Mouse (Mus musculus) MEL (cell line): ENCODE results near the gene Sdhaf3. TPM values are rescaled to one million over a fixed set of nuclear protein-coding genes. Genes with fewer than 3 reads are reported as not detected.

Experiments used
- DNase-seq: peaks from one replicate; pipeline ENCODE4 v3.0.0; 2011; ENCODE audit warnings: low read depth, low spot score
- H3K27ac ChIP-seq: 2 replicates; pipeline ENCODE4 v1.5.1; 2012; ENCODE audit warnings: low read depth, mild to moderate bottlenecking, control low read depth, low read length, moderate library complexity; ENCODE audit not compliant: control insufficient read depth
- H3K27me3 ChIP-seq, 2 experiments: fragments of 150-350 bp in 1 of 2; sonication (generic) in 1 of 2; 2 replicates each; pipeline ENCODE4 v1.6.1; 2012; ENCODE audit warnings: low read length in 2 of 2, mild to moderate bottlenecking in 2 of 2, improper control_type of control experiment in 1 of 2, moderate library complexity in 1 of 2; ENCODE audit not compliant: insufficient read depth in 2 of 2, control insufficient read depth in 1 of 2
- H3K36me3 ChIP-seq, 2 experiments: 2 replicates each; pipeline ENCODE4 v1.6.1; 2012 to 2014; ENCODE audit warnings: low read length in 2 of 2, improper control_type of control experiment in 1 of 2, inconsistent platforms in 1 of 2, mild to moderate bottlenecking in 1 of 2; ENCODE audit not compliant: insufficient read depth in 2 of 2, control insufficient read depth in 1 of 2
- H3K4me1 ChIP-seq, 2 experiments: fragments of 150-350 bp in 1 of 2; sonication (generic) in 1 of 2; 2 replicates each; pipeline ENCODE4 v1.6.1; 2012; ENCODE audit warnings: low read length in 2 of 2, improper control_type of control experiment in 1 of 2, mild to moderate bottlenecking in 1 of 2; ENCODE audit not compliant: insufficient read depth in 2 of 2, control insufficient read depth in 1 of 2
- H3K4me3 ChIP-seq, 2 experiments: fragments of 150-350 bp in 1 of 2; sonication (generic) in 1 of 2; 2 replicates each; pipeline ENCODE4 v1.5.1; 2012; ENCODE audit warnings: low read depth in 2 of 2, low read length in 2 of 2, mild to moderate bottlenecking in 2 of 2, moderate library complexity in 2 of 2, control low read depth in 1 of 2, improper control_type of control experiment in 1 of 2; ENCODE audit not compliant: control insufficient read depth in 1 of 2, insufficient read depth in 1 of 2
- H3K79me2 ChIP-seq: 2 replicates; pipeline ENCODE4 v1.6.1; 2012; ENCODE audit warnings: mild to moderate bottlenecking, low read length, moderate library complexity; ENCODE audit not compliant: control insufficient read depth, poor library complexity, insufficient read depth
- H3K9ac ChIP-seq: 2 replicates; pipeline ENCODE4 v1.6.1; 2012; ENCODE audit warnings: low read depth, mild to moderate bottlenecking, control low read depth, low read length, moderate library complexity; ENCODE audit not compliant: control insufficient read depth, poor library complexity, severe bottlenecking
- H3K9me3 ChIP-seq: fragments of 150-350 bp; sonication (generic); replicated peaks from 2 replicates; pipeline ENCODE4 v1.6.1; 2012; ENCODE audit warnings: mild to moderate bottlenecking, low read length, improper control_type of control experiment, moderate library complexity; ENCODE audit not compliant: insufficient read depth
- BHLHE40 ChIP-seq: IDR thresholded peaks from 2 replicates; pipeline ENCODE4 v1.6.1; 2012; ENCODE audit warnings: low read depth, mild to moderate bottlenecking, inconsistent platforms, low read length, improper control_type of control experiment, borderline replicate concordance
- CTCF ChIP-seq, 3 experiments: IDR thresholded peaks in 2 of 3; conservative IDR thresholded peaks in 1 of 3; 2 replicates each; pipeline ENCODE4 v1.5.1; 2011 to 2012; ENCODE audit warnings: low read length in 3 of 3, low read depth in 2 of 3, mild to moderate bottlenecking in 2 of 3, improper control_type of control experiment in 1 of 3, inconsistent platforms in 1 of 3, mixed read lengths in 1 of 3, moderate library complexity in 1 of 3; ENCODE audit not compliant: control insufficient read depth in 1 of 3, insufficient read depth in 1 of 3, poor library complexity in 1 of 3, severe bottlenecking in 1 of 3
- ELF1 ChIP-seq: IDR thresholded peaks from 2 replicates; pipeline ENCODE4 v1.6.1; 2014; ENCODE audit warnings: low read depth, mild to moderate bottlenecking, inconsistent platforms, low read length, improper control_type of control experiment, moderate library complexity
- EP300 ChIP-seq, 2 experiments: IDR thresholded peaks; 2 replicates each; pipeline ENCODE4 v1.6.1; 2011; ENCODE audit warnings: improper control_type of control experiment in 2 of 2, low read length in 2 of 2, low read depth in 1 of 2, mild to moderate bottlenecking in 1 of 2
- ETS1 ChIP-seq: IDR thresholded peaks from 2 replicates; pipeline ENCODE4 v1.6.1; 2012; ENCODE audit warnings: low read depth, mild to moderate bottlenecking, inconsistent platforms, low read length, improper control_type of control experiment, moderate library complexity
- HCFC1 ChIP-seq: IDR thresholded peaks from 2 replicates; pipeline ENCODE4 v1.6.1; 2012; ENCODE audit warnings: low read depth, mild to moderate bottlenecking, inconsistent platforms, low read length, improper control_type of control experiment, moderate library complexity
- JUND ChIP-seq: IDR thresholded peaks from 2 replicates; pipeline ENCODE4 v1.6.1; 2011; ENCODE audit warnings: low read depth, mild to moderate bottlenecking, improper control_type of control experiment, low read length
- KAT2A ChIP-seq: conservative IDR thresholded peaks from 2 replicates; pipeline ENCODE4 v1.6.1; 2012; ENCODE audit warnings: low read depth, low read length, improper control_type of control experiment, inconsistent platforms
- MEF2A ChIP-seq: IDR thresholded peaks from 2 replicates; pipeline ENCODE4 v1.6.1; 2014; ENCODE audit warnings: low read depth, mild to moderate bottlenecking, inconsistent platforms, low read length, improper control_type of control experiment; ENCODE audit not compliant: poor library complexity, insufficient replicate concordance, severe bottlenecking; ENCODE audit errors: extremely low read depth
- MXI1 ChIP-seq: IDR thresholded peaks from 2 replicates; pipeline ENCODE4 v1.6.1; 2011; ENCODE audit warnings: mild to moderate bottlenecking, low read depth, low read length, improper control_type of control experiment
- MYC ChIP-seq: IDR thresholded peaks from 2 replicates; pipeline ENCODE4 v1.6.1; 2011; ENCODE audit warnings: low read depth, mild to moderate bottlenecking, low read length, improper control_type of control experiment, moderate library complexity
- POLR2AphosphoS2 ChIP-seq: IDR thresholded peaks from 2 replicates; pipeline ENCODE4 v1.6.1; 2011; ENCODE audit warnings: low read length, improper control_type of control experiment
- POLR2AphosphoS5 ChIP-seq: IDR thresholded peaks from 2 replicates; pipeline ENCODE4 v1.6.1; 2012; ENCODE audit warnings: low read depth, borderline replicate concordance, mild to moderate bottlenecking, inconsistent platforms, low read length, moderate library complexity, mixed read lengths
- RAD21 ChIP-seq: IDR thresholded peaks from 2 replicates; pipeline ENCODE4 v1.6.1; 2011; ENCODE audit warnings: mild to moderate bottlenecking, low read depth, low read length, improper control_type of control experiment
- SMC3 ChIP-seq: IDR thresholded peaks from 2 replicates; pipeline ENCODE4 v1.6.1; 2011; ENCODE audit warnings: low read depth, low read length, improper control_type of control experiment
- TAL1 ChIP-seq: IDR thresholded peaks from 2 replicates; pipeline ENCODE4 v1.6.1; 2012; ENCODE audit warnings: mild to moderate bottlenecking, inconsistent platforms, low read length, moderate library complexity, mixed read lengths
- TBP ChIP-seq: IDR thresholded peaks from 2 replicates; pipeline ENCODE4 v1.8.0; 2011; ENCODE audit warnings: low read depth, low read length, improper control_type of control experiment
- TCF12 ChIP-seq: IDR thresholded peaks from 2 replicates; pipeline ENCODE4 v1.6.1; 2014; ENCODE audit warnings: low read depth, mild to moderate bottlenecking, inconsistent platforms, low read length, improper control_type of control experiment, moderate library complexity
- USF1 ChIP-seq: IDR thresholded peaks from 2 replicates; pipeline ENCODE4 v1.6.1; 2014; ENCODE audit warnings: low read depth, mild to moderate bottlenecking, inconsistent platforms, low read length, improper control_type of control experiment, moderate library complexity
- ZC3H11A ChIP-seq: IDR thresholded peaks from 2 replicates; pipeline ENCODE4 v1.6.1; 2012; ENCODE audit warnings: low read depth, mild to moderate bottlenecking, inconsistent platforms, low read length, improper control_type of control experiment
- ZKSCAN1 ChIP-seq: IDR thresholded peaks from 2 replicates; pipeline ENCODE4 v1.6.1; 2012; ENCODE audit warnings: low read depth, mild to moderate bottlenecking, inconsistent platforms, low read length, improper control_type of control experiment, moderate library complexity
- ZNF384 ChIP-seq: IDR thresholded peaks from 2 replicates; pipeline ENCODE4 v1.6.1; 2012; ENCODE audit warnings: low read depth, mild to moderate bottlenecking, inconsistent platforms, low read length, improper control_type of control experiment
- polyA plus RNA-seq, 2 experiments: library from polyadenylated mRNA; stranded (reverse) in 1 of 2; unstranded in 1 of 2; fragments of >175 nt in 1 of 2; fragments of >200 nt in 1 of 2; gene quantifications; 2 replicates each; pipeline versions ENCODE4 v1.2.1 to v1.2.4; 2012; ENCODE audit warnings: low replicate concordance in 2 of 2, low read depth in 1 of 2; ENCODE audit not compliant: insufficient read length in 2 of 2, insufficient read depth in 1 of 2, missing spikeins in 1 of 2
- total RNA-seq: library from RNA; depleted of rRNA; stranded (reverse); fragments of 300-350 nt; gene quantifications from 2 replicates; pipeline ENCODE4 v1.2.3, GENCODE M21; 2012

Gene Sdhaf3
- total and polyA plus RNA-seq, 3 experiments = 6.1 to 44.7 (median 7.5) TPM

DNA sequence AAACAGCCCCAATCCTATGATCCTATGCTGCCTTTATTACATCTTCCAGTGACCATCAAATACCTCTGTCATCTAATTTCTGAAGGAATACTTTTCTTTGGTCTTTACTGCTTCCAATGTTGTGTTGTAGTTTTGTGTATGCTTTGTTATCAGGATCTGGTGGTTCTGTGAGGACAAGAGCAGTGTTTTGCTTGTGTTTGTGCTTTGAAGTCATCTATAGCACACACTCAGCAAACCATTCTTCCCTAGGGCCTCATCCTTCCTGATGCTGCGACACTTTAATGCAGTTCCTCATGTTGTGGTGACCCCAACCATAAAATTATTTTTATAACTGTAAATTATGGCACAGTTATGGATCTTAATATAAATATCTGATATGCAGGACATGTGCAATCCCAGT is 42.2 kb downstream of the Sdhaf3 start (continued):
- TF ChIP-seq POLR2AphosphoS5 = no peak
- TF ChIP-seq ETS1 = no peak

GRCm38 (mm10) chr6:6999015-6999414 is 43.2 kb downstream of the Sdhaf3 start:
- no peak for DNase-seq
- Histone ChIP-seq H3K9ac (no peak overlapping the region), H3K79me2 (no peaks in the 10 kb centered on the region), H3K4me1 (no peaks in the 10 kb centered on the region), H3K9me3 (no peaks in the 10 kb centered on the region), H3K36me3 (no peaks in the 10 kb centered on the region), H3K27me3 (no peaks in the 10 kb centered on the region), H3K27ac (no peak overlapping the region), H3K4me3 (no peak overlapping the region)
- peak in 2 of 3 experiments; percentile 9 to 16; a peak in 1 of 6 replicates for TF ChIP-seq CTCF (IDR thresholded peaks at IDR 0.05 in 2 of 3, conservative IDR thresholded peaks at IDR 0.05 in 1 of 3; ENCODE audit: control insufficient read depth in 1 of 3, insufficient read depth in 1 of 3, low read depth in 2 of 3, low read length in 3 of 3, poor library complexity in 1 of 3, severe bottlenecking in 1 of 3)
- no peak for TF ChIP-seq MYC

DNA sequence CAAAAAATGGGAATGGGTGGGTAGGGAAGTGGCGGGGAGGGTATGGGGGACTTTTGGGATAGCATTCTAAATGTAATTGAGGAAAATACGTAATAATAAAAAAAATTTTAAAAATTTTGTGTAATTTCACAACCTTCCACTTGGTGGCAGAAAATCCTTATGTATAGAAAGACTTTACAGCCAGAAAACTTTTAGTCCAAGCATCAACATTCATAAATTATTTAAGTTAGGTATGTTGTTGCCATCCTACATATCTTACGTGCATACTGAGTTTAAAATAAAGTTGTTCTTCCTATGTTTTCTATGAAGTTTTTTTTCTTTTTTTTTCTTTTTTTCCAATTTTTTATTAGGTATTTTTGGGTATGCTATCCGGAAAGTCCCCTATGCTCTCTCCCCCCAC is 47.3 kb downstream of the Sdhaf3 start:
- Histone ChIP-seq H3K36me3 (no peaks in the 10 kb centered on the region; a peak in 1 of 4 replicates), H3K9me3 (no peaks in the 10 kb centered on the region), H3K4me3 (no peak overlapping the region), H3K27me3 (no peaks in the 10 kb centered on the region), H3K27ac (no peak overlapping the region), H3K9ac (no peak overlapping the region), H3K79me2 (no peaks in the 10 kb centered on the region), H3K4me1 (no peaks in the 10 kb centered on the region)
- no peak for TF ChIP-seq TCF12
- TF ChIP-seq ETS1 = no peak
- peak in 1 of 3 experiments; percentile 38; a peak in 1 of 6 replicates for TF ChIP-seq CTCF (IDR thresholded peaks at IDR 0.05 in 2 of 3, conservative IDR thresholded peaks at IDR 0.05 in 1 of 3; ENCODE audit: control insufficient read depth in 1 of 3, insufficient read depth in 1 of 3, low read depth in 2 of 3, low read length in 3 of 3, poor library complexity in 1 of 3, severe bottlenecking in 1 of 3)
- no peak for TF ChIP-seq EP300 (IDR thresholded peaks at IDR 0.05; ENCODE audit: low read depth in 1 of 2, low read length in 2 of 2)
- TF ChIP-seq JUND = no peak
- no peak for TF ChIP-seq USF1
- TF ChIP-seq POLR2AphosphoS5 = no peak
- TF ChIP-seq ZNF384 = 0 out of 2 replicates have a peak, but pooled peaks have one; percentile 35
- TF ChIP-seq BHLHE40 = no peak
- no peak for TF ChIP-seq TBP
- TF ChIP-seq KAT2A = no peak
- TF ChIP-seq ELF1 = no peak
- no peak for TF ChIP-seq POLR2AphosphoS2
- peak; percentile 25; the same call in 1 of the 2 replicates for TF ChIP-seq ZC3H11A
- no peak for TF ChIP-seq MEF2A
- peak; percentile 59 for TF ChIP-seq RAD21
- no peak for TF ChIP-seq HCFC1
- TF ChIP-seq MXI1 = no peak
- TF ChIP-seq SMC3 = peak; percentile 44
- no peak for TF ChIP-seq ZKSCAN1
- no peak for TF ChIP-seq TAL1
- DNase-seq = peak; percentile 20
